In genomic region chr6:145237148-145237547, GRCm38 (mm10) we compare ENCODE assay signal across 18 mouse cellular contexts. TPM values are rescaled to one million over a fixed set of nuclear protein-coding genes. Genes with fewer than 3 reads are reported as not detected.
DNase-seq lines count a peak whose midpoint lies in the region; TF ChIP-seq lines count a peak whose summit lies in the region.
"Had no signal": no experiment of that assay in that cellular context is flagged by ENCODE, and none has a peak within 500 bp of the region (broad histone marks: within the 10 kb centered on the region; RNA-seq: fewer than 3 reads in every experiment).

No protein-coding gene starts in this region.

- no peaks in the 10 kb centered on the region; the same call in 1 of the 2 replicates for H3K27me3 ChIP-seq in kidney, adult 2 months (replicated peaks; ENCODE audit: control insufficient read depth, insufficient read depth, low read length)
- H3K27me3 ChIP-seq: CH12.LX, Patski had no signal

- no peaks in the 10 kb centered on the region for H3K36me3 ChIP-seq in kidney, adult 2 months (ENCODE audit: control insufficient read depth, insufficient read depth, low read length)

- 70% methylated on average over 4 of the region's 4 CpGs for WGBS in kidney, adult 2 months

- TF ChIP-seq POLR2A in kidney, adult 2 months (IDR thresholded peaks at IDR 0.05; ENCODE audit: low read depth, low read length): no peak

- H3K4me3 ChIP-seq in kidney, adult 2 months (ENCODE audit: insufficient read depth, low read depth, low read length): no peak overlapping the region

- no peaks in the 10 kb centered on the region for H3K4me1 ChIP-seq in kidney, adult 2 months (ENCODE audit: control insufficient read depth, insufficient read depth, low read length)

- no peak for TF ChIP-seq CTCF in kidney, adult 2 months (conservative IDR thresholded peaks at IDR 0.05; ENCODE audit: insufficient read depth, insufficient read length, low read depth, low read length)

- no peak overlapping the region for H3K27ac ChIP-seq in kidney, adult 2 months (ENCODE audit: insufficient read depth, low read depth, low read length)

- peak; percentile 66 for DNase-seq in heart, adult 11 months
- DNase-seq in heart, adult 8-10 months (ENCODE audit: low spot score): no peak
- DNase-seq in 416B (ENCODE audit: low read depth): peak; percentile 86
- no peak for DNase-seq in kidney, adult 2 months
- DNase-seq: adrenal gland, adult 2 months; adrenal gland, adult 8-10 months; adrenal gland, postnatal 10 days; adrenal gland, postnatal 14 days; adrenal gland, postnatal 25 days; adrenal gland, postnatal 36 days; B cell, adult 2 months; cerebellum, adult 11 months; cerebellum, adult 11-12 months; cerebellum, adult 18-20 months; cerebellum, adult 2 months had no signal

RNA-seq across cellular contexts. Expression of gene Kras, which starts 12.9 kb away (rescaled TPM):
- 10 to 100 TPM; 25.1 to 35.9 (median 30.6) TPM for total RNA-seq in heart, adult 8-10 months (2022)
- 13.1 and 14.3 TPM in 2 replicates for polyA plus RNA-seq in kidney, adult 2 months (2012; rRNA removed)

RNA-seq across cellular contexts. Expression of gene Etfrf1, which starts 26.2 kb away (rescaled TPM):
- total RNA-seq in heart, adult 8-10 months (2022): 100 to 1,000 TPM; 102 to 139 (median 118) TPM
- 19.4 and 32.6 TPM in 2 replicates for polyA plus RNA-seq in kidney, adult 2 months (2012; rRNA removed)

RNA-seq across cellular contexts. Expression of gene Casc1, which starts 26.3 kb away (rescaled TPM):
- total RNA-seq in heart, adult 8-10 months (2022): 1 to 10 TPM; 1.0 to 1.8 (median 1.6) TPM
- 0.50 and 0.57 TPM in 2 replicates for polyA plus RNA-seq in kidney, adult 2 months (2012; rRNA removed)
- polyA plus RNA-seq: G1E had no signal

Comparison
In these comparisons a context has a peak if more than half of its experiments do, and no peak if none do; other contexts are left out.
1. DNase-seq: peak in heart, adult 11 months (single experiment) and 416B (single experiment); none in heart, adult 8-10 months (single experiment) and kidney, adult 2 months (single experiment).